Mouse (Mus musculus): ENCODE measurements around the gene Stpg2.

DNA sequence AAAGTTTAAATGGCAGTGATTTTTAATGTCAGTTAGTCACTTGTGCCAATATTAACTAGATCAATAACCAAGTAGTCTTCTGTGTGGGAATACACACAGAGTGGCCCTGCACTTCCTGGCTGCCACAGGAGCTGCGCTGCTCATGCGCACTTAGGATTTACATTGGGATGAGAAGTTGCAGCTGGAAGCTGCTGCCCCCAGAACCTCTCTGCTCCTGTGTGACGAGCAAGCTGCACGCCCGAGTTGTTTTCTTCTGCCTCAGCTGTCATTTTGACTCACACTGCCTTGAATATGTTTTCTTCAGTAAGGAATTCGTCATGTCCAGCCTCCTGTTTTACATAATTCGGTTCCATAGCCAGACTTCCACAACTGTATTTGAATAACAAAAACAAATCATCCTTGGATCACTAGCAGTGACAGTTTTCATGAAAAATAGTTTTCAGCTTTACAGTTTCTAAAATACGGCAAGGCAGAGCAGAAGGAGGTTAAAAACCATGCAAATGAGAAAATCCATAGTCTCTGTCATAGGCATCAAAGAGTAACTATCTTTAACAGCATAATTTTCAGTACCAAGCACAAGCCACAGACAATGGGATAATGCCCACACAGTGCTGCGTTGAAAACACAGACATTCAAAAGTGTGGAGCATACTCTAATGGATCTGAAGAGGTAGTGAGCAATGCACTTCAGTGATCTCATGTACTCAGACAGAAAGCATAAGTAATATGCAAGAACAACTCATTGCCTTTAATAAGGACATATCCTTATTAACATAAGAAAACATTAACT lies 191.8 kb downstream of the Stpg2 start:
- TF ChIP-seq CTCF (IDR thresholded peaks at IDR 0.05; ENCODE audit: extremely low read depth, insufficient read depth, insufficient read length, insufficient replicate concordance): no peak
- no peak for TF ChIP-seq POLR2A (IDR thresholded peaks at IDR 0.05; ENCODE audit: low read depth, low read length)
